Mouse (Mus musculus): ENCODE measurements around the gene Pus1. TPM values are rescaled to one million over a fixed set of nuclear protein-coding genes. Genes with fewer than 3 reads are reported as not detected.
A peak's percentile ranks its signal among the peaks of the same experiment; 100 is the strongest.

Pus1 gene
- polyA plus RNA-seq, 1 experiment from 2014 or later: 24.3 TPM

DNA sequence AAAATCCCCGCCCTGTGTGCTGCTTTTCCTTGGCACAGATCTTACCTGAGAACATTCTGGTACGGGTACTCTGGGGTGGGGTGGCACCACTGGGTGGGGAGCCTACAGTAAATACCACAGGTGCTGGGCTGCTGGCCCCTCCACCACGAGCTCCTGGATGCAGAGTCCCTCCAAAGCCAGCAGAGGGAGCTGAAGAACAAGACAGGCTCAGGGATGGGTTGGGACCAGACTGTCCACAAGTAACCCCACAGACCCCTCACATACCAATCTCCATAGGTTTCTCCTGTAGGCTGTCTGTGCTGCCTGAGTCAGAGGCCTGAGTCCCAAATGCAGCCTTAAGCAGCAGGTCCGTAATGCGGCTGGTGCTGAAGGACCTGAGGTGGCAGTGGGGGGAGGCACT, 8.2 kb upstream of the Pus1 start:
- Histone ChIP-seq H3K27me3 (ENCODE audit: control insufficient read depth, insufficient read depth, low read length) (no peaks in the 10 kb centered on the region), H3K9me3 (ENCODE audit: control insufficient read depth, low read length) (no peaks in the 10 kb centered on the region), H3K4me1 (replicated peaks; ENCODE audit: control insufficient read depth, insufficient read depth) (no peaks in the 10 kb centered on the region), H3K27ac (replicated peaks) (no peak overlapping the region), H3K9ac (ENCODE audit: low read length) (no peak overlapping the region), H3K4me3 (ENCODE audit: low read depth, low read length) (no peak overlapping the region), H3K36me3 (ENCODE audit: control insufficient read depth, insufficient read depth, low read length) (peaks cover 41% of the 10 kb centered on the region), H3K4me2 (replicated peaks; ENCODE audit: low read depth) (no peak overlapping the region)
- DNase-seq (ENCODE audit: low spot score) (peak; percentile 54), ATAC-seq (ENCODE audit: low FRiP score, low TSS enrichment) (peak; percentile 52)
- 47% methylated on average over 5 of the region's 5 CpGs for WGBS
- TF ChIP-seq CTCF (IDR thresholded peaks at IDR 0.05; ENCODE audit: low read depth): peak; percentile 84
- no peak for TF ChIP-seq EP300 (optimal IDR thresholded peaks at IDR 0.05)

- DNase-seq (ENCODE audit: low spot score): no peak
- WGBS: 81% methylated on average over 11 of the region's 11 CpGs
Observed at GRCm38 (mm10) chr5:110786081-110786835, 5.8 kb upstream of the Pus1 start.

GRCm38 (mm10) chr5:110783150-110783549, 2.7 kb upstream of the Pus1 start:
- Histone ChIP-seq H3K9ac (ENCODE audit: low read length) (no peak overlapping the region), H3K4me1 (replicated peaks; ENCODE audit: control insufficient read depth, insufficient read depth) (0 out of 2 replicates have a peak, but pooled peaks cover 4% of the 10 kb centered on the region), H3K9me3 (ENCODE audit: control insufficient read depth, low read length) (no peaks in the 10 kb centered on the region), H3K4me3 (ENCODE audit: low read depth, low read length) (no peak overlapping the region), H3K27me3 (ENCODE audit: control insufficient read depth, insufficient read depth, low read length) (no peaks in the 10 kb centered on the region), H3K36me3 (ENCODE audit: control insufficient read depth, insufficient read depth, low read length) (peaks cover 18% of the 10 kb centered on the region), H3K4me2 (replicated peaks; ENCODE audit: low read depth) (no peak overlapping the region), H3K27ac (replicated peaks) (no peak overlapping the region)
- DNase-seq (ENCODE audit: low spot score) (no peak), ATAC-seq (ENCODE audit: low FRiP score, low TSS enrichment) (no peak)
- WGBS: 59% methylated on average over 8 of the region's 8 CpGs
- TF ChIP-seq CTCF (IDR thresholded peaks at IDR 0.05; ENCODE audit: low read depth): no peak
- no peak for TF ChIP-seq EP300 (optimal IDR thresholded peaks at IDR 0.05)

More at GRCm38 (mm10) chr5:110786081-110786835, 5.8 kb upstream of the Pus1 start:
- ATAC-seq (ENCODE audit: low FRiP score, low TSS enrichment): no peak
- Histone ChIP-seq H3K9me3 (ENCODE audit: control insufficient read depth, low read length) (no peaks in the 10 kb centered on the region), H3K27me3 (ENCODE audit: control insufficient read depth, insufficient read depth, low read length) (no peaks in the 10 kb centered on the region), H3K36me3 (ENCODE audit: control insufficient read depth, insufficient read depth, low read length) (peaks cover 26% of the 10 kb centered on the region), H3K9ac (ENCODE audit: low read length) (no peak overlapping the region), H3K4me1 (replicated peaks; ENCODE audit: control insufficient read depth, insufficient read depth) (no peaks in the 10 kb centered on the region), H3K27ac (replicated peaks) (no peak overlapping the region), H3K4me2 (replicated peaks; ENCODE audit: low read depth) (no peak overlapping the region), H3K4me3 (ENCODE audit: low read depth, low read length) (no peak overlapping the region)
- TF ChIP-seq EP300 (optimal IDR thresholded peaks at IDR 0.05) (no peak), CTCF (IDR thresholded peaks at IDR 0.05; ENCODE audit: low read depth) (peak; percentile 55)

DNA sequence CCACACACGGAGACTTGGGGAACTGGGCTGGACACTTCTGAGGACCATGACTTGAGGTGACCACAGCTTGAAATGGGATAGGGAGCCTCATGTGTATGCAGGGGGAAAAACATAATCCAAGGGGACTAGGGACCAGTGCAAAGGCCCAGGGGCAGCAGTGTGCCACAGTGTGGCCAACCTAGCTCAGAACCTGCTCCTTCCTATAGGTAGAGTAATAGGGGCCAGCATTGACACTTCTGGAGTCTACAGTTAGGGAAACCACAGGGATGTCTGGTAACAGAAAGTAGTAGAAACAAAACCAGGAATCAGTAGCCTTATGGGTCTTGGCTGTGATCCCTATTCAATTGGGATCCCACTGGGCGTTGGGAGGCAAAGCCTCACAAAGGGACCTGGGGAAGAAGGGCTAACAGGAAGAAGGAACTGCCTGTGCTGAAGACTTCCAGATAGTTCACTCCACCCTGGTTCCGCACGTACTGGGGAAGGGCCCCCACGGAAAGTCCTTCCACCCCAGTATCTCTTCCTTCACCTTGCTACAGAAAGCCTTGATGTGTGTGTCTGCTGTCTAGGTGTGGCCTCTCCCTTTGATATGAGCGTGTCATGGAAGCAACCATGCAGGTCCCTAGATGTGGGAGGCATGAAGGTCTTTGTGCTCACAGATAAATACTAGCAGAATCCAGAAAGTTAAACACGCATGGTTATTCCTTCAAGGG, 1.2 kb upstream of the Pus1 start:
- Histone ChIP-seq H3K27ac (replicated peaks) (no peak overlapping the region), H3K4me3 (ENCODE audit: low read depth, low read length) (no peak overlapping the region), H3K9ac (ENCODE audit: low read length) (no peak overlapping the region), H3K27me3 (ENCODE audit: control insufficient read depth, insufficient read depth, low read length) (no peaks in the 10 kb centered on the region), H3K36me3 (ENCODE audit: control insufficient read depth, insufficient read depth, low read length) (peaks cover 11% of the 10 kb centered on the region), H3K9me3 (ENCODE audit: control insufficient read depth, low read length) (no peaks in the 10 kb centered on the region), H3K4me2 (replicated peaks; ENCODE audit: low read depth) (no peak overlapping the region), H3K4me1 (replicated peaks; ENCODE audit: control insufficient read depth, insufficient read depth) (0 out of 2 replicates have a peak, but pooled peaks cover 4% of the 10 kb centered on the region)
- no peak for TF ChIP-seq CTCF (IDR thresholded peaks at IDR 0.05; ENCODE audit: low read depth)
- no peak for TF ChIP-seq EP300 (optimal IDR thresholded peaks at IDR 0.05)
- no peak for DNase-seq (ENCODE audit: low spot score)
- 73% methylated on average over 7 of the region's 7 CpGs for whole genome bisulfite sequencing
- ATAC-seq (ENCODE audit: low FRiP score, low TSS enrichment): no peak

GRCm38 (mm10) chr5:110780761-110781528, 486 bp upstream of the Pus1 start:
- H3K4me2 ChIP-seq (replicated peaks; ENCODE audit: low read depth): peak overlapping the region; percentile 98
- H3K9me3 ChIP-seq (ENCODE audit: control insufficient read depth, low read length): no peaks in the 10 kb centered on the region
- H3K4me3 ChIP-seq (ENCODE audit: low read depth, low read length): peak overlapping the region; percentile 78
- WGBS: 42% methylated on average over 10 of the region's 10 CpGs
- peak overlapping the region; percentile 61; the same call in 1 of the 2 replicates for H3K27ac ChIP-seq (replicated peaks)
- H3K27me3 ChIP-seq (ENCODE audit: control insufficient read depth, insufficient read depth, low read length): no peaks in the 10 kb centered on the region
- peaks cover 8% of the 10 kb centered on the region for H3K36me3 ChIP-seq (ENCODE audit: control insufficient read depth, insufficient read depth, low read length)
- ATAC-seq (ENCODE audit: low FRiP score, low TSS enrichment) (peak; percentile 14; the same call in 1 of the 2 replicates), DNase-seq (ENCODE audit: low spot score) (no peak)
- peak overlapping the region; percentile 85 for H3K9ac ChIP-seq (ENCODE audit: low read length)
- H3K4me1 ChIP-seq (replicated peaks; ENCODE audit: control insufficient read depth, insufficient read depth): 0 out of 2 replicates have a peak, but pooled peaks cover 4% of the 10 kb centered on the region
- no peak for TF ChIP-seq CTCF (IDR thresholded peaks at IDR 0.05; ENCODE audit: low read depth)
- no peak for TF ChIP-seq EP300 (optimal IDR thresholded peaks at IDR 0.05)
